Mouse (Mus musculus): ENCODE results near the gene Rnf146.
"Not testable (repeated sequence)": the region's sequence is repeated elsewhere in the genome, so short reads cannot be mapped to it uniquely, and the experiment has no call there.

Rnf146 gene

DNA sequence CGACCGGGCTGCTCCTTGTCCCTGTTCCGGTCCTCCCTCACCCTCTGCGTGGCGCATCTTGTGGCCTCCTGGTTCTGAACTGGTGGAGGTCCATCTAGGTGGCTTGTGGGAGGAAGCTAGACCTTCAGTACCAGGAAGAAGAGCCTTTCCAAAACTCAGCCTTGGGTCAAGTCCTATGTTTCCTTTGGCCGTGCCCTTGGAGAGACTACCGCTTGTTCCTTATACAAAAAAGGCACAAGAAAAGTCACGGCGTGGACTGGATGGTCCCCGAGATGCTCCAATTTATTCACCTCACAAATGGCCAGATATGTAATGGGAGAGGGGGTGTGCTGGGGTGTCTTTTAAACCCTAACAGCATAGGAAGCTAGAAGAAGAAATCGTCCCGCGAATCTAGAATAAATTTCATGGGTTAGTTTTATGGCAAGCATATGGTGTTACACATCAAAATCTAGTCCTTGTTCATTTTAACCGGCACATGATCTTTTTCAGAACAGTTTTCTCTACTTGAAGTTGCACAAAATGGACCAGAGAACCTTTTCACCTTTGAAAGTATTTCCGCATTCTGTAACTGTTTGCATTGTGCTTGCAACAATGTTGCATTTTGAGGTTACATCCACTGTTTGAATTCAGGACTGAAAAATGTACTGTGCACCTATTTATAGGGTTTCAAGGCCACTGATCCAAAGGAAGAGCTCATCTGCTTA lies at the start of gene Rnf146:
Gene Rnf146, minus strand, starts transcription at position 246 of the 704 bp plus-strand sequence.
- DNase-seq (ENCODE audit: low spot score) = no peak

DNA sequence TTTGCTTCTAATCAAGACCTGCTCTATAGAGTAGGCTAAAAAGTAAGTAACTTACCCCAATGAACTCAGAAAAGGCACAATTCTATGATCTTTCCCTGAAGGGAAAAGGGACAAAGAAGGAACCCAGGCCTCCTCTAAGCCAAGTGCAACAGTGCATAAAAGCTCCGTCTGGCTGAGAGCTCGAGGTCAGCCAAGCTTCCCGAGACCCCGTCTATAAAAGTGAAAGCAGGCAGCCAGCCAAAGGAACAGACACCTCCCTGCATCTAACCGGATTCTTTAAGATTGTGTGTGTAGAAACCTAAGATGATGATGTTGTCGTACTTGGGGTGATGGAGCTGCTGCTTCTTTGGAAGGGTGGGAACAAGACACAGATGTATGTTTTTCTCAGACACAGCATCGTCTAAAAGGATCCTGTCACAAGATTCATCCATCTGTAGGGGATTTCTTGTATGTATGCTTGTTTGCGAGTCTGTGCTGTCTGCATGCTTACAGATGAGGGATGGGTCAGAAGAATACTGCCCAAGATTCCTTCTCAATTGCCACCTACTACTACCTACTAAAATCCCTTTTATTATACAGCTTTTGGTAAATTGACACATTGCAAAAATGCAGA lies 40.5 kb upstream of the Rnf146 start:
- no peak for DNase-seq (ENCODE audit: low spot score)

DNA sequence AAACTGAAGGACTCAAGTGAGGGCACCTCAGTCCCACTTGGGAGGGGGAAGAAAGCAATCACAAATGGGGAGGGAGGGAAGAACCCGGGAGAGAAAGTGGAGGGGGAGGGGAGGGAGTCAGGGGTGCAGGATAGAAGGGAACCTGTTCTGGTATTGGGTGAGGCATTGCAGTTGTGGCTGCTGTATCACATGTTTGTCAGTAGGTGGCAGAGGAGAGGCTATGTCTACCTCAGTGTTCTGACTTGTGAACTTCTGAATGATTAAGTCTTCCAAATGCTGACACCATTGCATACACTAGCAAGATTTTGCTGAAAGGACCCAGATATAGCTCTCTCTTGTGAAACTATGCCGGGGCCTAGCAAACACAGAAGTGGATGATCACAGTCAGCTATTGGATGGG lies 32.6 kb upstream of the Rnf146 start:
- DNase-seq (ENCODE audit: low spot score) = not testable (repeated sequence)

DNA sequence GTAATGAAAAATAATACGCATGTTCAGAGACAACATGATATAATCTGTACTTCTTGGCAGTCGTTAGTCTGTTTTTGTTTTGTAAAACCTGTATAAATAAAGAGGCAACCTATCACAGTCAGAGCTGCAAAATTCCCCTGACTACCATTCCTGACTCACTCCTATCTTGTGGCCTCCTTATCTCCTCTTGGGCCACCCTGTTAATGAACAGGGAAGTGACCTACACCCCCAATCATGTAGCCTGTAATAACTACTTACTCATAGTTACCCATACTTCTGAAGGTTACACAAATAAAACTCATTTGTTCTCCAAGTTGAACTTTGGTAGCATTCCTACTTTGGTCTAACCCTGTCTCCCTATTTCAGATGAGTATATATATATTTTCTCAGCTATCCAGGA lies 19.3 kb upstream of the Rnf146 start:
- no peak for DNase-seq (ENCODE audit: low spot score)

DNA sequence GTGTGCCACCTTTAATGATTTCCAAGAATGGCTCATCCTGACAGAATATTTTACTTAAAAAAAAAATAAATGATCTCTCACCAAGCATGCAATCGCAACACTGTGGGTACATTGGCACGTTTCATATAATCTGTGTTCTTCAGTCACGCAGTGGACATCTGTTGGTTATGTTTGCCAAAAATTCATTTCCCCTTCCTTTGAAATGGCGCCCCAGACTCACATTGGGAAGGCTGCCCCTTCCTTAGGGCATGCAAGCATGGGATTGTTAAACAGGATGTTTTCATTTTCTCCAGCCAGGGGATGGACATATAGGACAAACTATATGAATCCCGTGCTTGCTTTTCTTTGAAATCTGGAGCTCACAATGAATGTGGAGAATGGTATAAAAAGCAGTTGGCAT lies 11.8 kb upstream of the Rnf146 start:
- no peak for DNase-seq (ENCODE audit: low spot score)

DNA sequence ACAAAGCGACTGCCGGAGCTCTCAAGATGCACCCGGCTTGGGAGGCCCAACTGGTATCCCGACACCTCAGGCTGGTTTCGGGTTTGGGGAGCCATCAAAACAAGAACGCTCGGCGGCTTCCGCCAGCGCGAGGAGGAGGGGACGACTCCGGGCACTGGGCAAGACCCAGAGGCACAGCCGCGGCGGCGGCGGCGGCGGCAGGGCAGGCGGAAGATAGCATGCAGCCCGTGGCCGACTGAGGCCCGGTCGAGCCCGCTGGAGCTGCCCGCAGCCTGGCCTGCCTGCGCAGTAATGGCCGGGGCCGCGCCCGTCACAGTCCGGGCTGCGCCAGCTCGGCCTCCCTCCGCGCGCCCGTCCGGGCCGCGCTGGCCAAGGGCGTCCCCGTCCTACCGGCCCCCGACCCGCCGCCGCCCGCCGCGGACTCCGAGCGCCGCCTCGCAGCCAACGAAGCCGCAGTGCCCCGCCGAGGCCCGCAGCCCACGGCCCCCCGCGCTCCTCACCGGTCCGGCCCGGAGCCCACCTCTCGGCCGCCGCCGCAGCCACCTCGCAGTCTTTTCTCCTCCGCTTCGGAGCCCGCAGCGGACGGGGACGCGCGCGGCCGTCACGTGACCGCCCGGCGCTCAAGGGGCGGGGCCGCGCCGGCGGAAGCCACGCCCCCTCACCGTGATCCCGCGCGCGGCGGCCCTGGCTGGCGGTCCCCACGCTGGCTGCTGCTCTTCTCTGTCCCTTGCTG lies 612 bp downstream of the Rnf146 start:
- DNase-seq (ENCODE audit: low spot score) = peak; percentile 88

DNA sequence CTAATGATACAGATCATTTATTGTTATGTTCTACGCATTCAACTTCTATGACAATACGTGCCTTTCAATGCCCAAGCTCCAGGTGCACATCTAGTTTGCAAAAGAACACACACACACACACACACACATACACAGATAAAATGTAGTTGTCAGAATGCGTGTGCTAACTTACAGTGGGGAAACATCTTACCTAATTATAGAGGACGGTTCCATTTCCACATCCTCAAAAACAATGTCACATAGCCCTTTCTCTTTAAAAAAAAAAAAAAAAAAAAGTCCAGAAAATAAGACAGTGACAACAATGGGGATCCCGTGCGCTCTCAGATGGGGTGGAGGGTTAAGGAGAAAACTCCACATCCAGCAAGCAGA lies 1.2 kb downstream of the Rnf146 start:
- no peak for DNase-seq (ENCODE audit: low spot score)

DNA sequence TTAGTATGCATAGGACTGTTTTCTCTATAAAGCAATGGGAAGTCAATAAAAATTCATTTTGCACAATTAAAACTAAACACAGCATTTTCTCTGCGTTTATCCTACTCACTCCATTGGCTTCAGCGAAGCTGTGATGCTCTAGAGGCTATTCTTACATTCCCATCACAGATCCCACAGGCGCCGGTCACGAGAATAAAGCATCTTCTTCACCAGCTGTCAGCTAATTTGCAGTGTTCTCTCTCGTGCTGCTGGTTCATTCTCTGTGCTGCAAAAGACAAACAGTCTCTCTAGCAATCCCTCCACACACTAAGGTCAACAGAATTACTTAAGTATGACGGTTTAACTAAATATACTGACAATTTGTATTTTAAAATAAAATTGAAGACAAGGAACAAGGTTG lies 8.1 kb downstream of the Rnf146 start:
- no peak for DNase-seq (ENCODE audit: low spot score)

DNA sequence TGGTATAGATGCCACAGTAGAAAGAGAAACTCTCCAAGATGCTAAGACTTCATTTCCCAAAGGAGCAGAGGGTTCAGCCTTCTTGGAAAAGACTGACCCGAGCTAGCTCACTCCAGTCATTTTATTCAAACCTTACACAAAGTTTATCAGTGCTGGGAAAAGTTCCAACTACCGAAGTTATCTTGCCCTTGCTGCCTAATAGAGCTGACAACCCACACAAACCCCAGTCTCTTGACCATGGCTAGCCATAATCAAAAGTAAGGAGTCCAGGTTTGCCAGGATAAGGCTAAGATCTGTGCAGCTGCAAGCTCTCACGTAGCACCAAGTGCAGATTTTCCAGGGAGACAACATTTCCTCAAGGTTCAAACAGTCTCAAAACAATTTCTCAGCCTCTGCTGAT lies 9.7 kb downstream of the Rnf146 start:
- no peak for DNase-seq (ENCODE audit: low spot score)

DNA sequence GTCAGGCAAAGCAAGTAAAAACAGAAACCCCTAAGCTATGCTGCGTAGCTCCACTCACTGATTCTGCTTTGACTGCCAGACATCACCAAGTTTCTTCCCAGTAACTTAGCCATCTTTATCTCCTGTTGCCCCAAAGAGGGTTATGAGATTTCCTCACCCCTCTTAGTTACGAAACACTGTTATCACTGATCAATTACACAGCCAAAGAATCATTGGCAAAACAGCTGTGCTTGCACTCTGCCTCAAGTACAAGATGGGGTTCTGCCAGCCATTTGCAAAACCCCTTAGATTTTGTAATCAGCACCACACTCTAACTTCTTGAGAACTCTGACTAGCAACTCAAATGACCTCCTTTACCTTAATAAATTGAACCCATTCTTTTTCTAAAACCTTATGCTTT lies 10.8 kb downstream of the Rnf146 start:
- DNase-seq (ENCODE audit: low spot score) = no peak

DNA sequence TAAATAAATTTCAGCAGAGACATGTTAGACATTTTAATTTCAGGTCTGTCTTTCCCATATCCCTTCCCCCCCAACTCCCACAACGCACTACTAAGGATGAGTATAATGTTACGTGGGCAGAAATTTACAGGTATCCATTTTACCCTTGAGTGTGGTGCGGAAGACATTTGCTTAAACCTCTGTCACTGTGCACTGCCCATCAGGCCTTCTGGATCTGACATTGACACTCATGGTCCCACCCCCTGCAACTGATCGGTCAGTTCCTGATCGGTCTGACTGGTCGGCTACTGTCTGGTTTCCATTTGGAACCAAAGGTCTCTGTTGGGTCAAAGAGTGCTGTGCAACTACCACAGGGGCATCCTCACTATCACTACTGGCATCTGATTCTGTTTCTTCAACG lies 15.6 kb downstream of the Rnf146 start:
- no peak for DNase-seq (ENCODE audit: low spot score)

DNA sequence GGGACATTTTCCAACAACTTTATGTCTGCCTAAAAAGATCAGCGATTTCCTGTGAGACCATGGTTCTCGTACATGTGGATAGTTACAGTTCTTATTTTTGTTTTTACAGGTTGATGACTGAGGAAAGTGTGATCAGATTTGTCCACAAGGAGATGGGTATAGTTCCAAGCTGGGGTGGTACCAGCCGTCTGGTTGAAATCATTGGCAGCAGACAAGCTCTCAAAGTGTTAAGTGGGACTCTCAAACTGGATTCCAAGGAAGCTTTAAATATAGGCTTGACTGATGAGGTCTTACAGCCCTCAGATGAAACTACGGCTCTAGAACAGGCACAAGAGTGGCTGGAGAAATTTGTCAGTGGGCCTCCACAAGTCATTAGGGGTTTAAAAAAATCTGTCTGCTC lies 18.0 kb downstream of the Rnf146 start:
- DNase-seq (ENCODE audit: low spot score) = no peak

DNA sequence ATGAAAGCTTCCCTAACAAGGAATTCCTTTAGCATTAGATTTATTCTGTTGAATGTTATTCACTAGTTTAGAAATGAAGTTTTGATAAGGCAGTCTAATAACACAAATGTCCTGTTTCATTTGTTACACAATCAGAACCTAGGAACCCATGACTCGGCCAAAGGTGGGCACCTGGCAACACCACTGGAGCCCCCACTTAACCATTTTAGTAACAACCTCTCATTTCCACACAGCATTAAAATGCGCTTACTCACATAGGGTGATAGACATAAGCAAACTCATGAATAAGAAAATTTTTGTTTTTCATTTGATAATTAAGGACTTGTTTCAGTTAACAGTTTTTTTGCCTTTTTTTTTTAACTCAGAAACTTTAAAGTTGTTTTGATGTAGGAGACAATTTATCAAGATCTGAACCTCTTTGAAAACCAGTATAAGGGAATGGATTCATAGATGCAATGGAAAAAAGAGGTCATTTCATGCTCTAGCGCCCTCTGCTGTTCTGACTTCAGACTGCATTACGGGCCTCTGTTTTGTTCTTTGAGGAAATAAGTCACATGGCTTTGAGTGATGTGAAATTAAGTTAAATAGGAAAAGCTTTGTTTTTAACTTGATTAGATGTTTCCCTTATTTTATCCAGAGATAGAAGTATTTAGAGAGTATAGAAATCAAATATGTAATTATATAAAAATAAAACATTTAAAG lies 23.7 kb downstream of the Rnf146 start:
- DNase-seq (ENCODE audit: low spot score) = peak; percentile 52

DNA sequence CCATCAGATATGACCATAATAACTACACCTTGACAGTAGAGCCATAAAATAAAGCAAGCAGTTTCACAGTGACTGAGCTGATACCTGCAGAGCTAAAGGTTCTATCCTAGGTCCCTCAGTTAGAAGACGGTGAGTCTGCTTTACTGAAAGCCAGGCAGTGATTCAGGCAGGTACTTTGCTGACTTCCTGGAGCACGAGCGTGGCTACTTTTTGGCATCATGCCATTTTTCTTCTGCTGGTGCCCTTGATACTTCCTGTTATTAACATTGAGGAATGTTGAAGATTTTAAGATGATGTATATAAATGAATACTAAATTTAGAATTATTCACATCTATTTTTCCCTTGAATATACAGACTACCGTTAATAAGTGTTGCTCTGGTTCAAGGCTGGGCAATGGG lies 28.4 kb downstream of the Rnf146 start:
- DNase-seq (ENCODE audit: low spot score) = no peak

DNA sequence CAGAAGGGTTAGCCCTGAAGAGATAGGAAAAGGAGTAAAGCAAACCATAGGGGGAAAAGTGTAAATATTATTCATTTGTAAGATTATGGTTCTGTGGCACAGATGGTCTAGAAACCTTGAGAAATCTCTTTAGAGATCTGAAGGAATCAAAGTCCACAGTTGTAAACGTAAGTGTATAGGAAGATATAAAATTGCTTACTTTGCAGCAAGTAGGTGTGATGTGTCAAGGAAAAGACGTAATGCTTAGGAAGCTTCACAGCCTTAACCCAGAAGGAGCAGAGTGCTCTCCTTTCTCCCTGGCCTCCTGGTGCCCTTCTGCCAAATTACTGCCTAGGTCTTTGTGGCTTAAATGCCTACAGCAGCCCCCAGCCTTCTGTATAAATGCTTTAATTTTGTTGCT lies 37.4 kb downstream of the Rnf146 start:
- DNase-seq (ENCODE audit: low spot score) = no peak

DNA sequence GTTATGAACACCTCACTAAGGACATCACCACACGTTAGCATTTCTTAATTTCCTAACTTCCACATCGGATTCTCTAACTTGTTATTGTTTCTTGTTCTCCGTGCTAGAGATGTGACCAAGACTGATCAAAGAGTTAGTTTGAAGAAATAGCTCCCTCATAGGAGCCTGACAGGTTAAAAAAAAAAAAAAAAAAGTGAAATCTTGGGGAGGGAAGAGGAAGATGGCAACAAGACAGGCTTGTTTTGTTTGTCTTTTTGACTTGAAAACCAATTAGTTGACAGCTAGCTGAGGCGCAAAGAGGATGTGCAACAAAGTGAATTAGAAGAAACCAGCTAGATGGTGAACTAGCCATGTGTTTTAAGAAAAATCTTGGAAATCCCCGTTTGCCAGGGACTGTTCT lies 48.3 kb downstream of the Rnf146 start:
- no peak for DNase-seq (ENCODE audit: low spot score)

DNA sequence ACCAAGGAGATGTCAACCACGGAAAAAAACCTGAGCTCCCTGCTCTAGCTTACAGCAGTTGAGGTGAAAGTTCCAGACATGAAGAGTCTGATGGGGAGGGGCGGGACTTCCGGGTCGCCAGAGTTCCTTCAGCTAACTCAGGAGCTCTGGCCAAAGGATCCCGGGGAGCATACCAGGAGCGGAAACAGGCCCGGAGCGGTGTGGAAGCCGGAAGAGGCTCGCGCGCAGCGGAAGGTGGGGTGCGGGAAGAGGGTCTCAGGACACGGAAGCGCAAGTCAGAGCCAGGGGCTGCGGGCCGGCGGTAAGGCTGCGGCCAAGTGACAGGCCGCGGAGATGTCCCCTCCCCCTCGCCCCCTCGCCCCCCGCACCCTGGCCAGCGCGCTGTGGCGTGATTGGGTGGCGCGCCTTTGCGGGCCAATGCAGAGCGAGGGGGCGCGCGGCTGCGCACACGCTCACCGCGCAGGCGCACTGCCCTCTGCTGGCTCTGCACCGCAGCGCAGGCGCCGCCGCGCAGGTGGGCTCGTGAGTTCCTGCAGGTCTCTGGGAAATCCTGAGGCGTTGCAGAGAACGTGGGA lies 49.1 kb downstream of the Rnf146 start, which contains the start of gene Echdc1:
Gene Echdc1, plus strand, starts transcription at position 103 of the 575 bp plus-strand sequence.
- DNase-seq (ENCODE audit: low spot score) = peak; percentile 76

DNA sequence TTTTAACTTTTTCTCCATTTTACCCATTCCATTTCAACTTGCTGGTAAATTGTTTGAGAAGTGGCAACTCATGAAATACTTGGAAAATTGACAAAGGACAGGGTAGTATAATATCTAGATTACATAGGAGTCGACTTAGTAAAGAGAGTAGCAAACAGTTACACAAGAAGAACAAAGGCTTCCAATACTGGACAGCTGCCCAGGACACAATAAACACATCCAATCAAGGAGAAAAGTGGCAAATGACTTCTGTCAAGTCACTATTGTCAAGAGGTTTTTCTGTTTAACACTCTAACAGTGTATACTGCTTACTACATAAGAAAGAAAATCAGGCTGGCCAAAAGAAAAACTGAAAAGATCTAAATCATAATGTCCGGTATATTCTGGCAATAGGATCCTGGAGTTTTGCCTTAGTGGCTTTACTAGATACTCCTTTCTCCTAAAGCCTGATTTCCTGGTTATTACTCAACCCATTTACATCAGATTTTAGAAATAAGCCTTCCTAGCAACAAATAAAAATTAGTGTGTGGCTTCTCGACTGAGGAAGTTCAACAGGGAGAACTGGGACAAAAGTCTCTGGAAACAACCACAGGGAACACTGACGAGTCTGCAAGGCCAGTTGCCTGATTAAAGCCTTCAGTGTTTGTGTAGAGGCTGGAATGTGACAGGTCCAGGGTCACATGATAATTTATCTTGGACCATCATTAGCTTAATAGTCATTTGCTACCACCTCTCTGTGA lies 50.6 kb downstream of the Rnf146 start:
- DNase-seq (ENCODE audit: low spot score) = no peak

DNA sequence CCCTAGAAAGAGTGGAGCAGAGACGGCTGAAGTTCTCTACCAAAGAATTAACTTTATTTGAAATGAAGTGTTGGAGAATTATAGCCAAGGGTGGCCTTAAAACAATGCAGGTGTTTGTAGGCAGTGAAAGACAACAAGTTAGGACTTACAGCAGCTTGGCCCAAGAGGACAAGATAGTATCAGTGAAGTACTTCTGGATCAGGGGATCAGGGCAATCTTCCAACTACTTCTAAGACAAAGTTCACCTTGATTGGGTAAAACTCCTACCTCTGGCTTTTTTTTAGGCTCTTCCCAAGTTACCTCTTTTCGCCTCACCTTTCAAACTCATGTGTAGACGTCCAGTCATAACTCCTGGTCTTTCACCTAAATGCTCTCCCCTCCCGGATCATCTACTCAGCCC lies 60.0 kb downstream of the Rnf146 start:
- DNase-seq (ENCODE audit: low spot score) = no peak
